Mouse (Mus musculus): ENCODE measurements around the gene Fgd3. TPM values are rescaled to one million over a fixed set of nuclear protein-coding genes. Genes with fewer than 3 reads are reported as not detected.

Gene Fgd3
- polyA plus RNA-seq, 1 experiment, result 6.3 TPM

GRCm38 (mm10) chr13:49247740-49248466 lies 72.2 kb downstream of the Fgd3 start:
- H3K4me1 ChIP-seq (ENCODE audit: control insufficient read depth, insufficient read depth, low read length), result peaks cover 20% of the 10 kb centered on the region; the same call in 1 of the 2 replicates
- no peaks in the 10 kb centered on the region for H3K36me3 ChIP-seq (ENCODE audit: control insufficient read depth, insufficient read depth, low read length)
- WGBS, result 3% methylated on average over 58 of the region's 58 CpGs
- TF ChIP-seq POLR2A (IDR thresholded peaks at IDR 0.05; ENCODE audit: low read depth, low read length), result peak; percentile 77
- no peak for TF ChIP-seq CTCF (conservative IDR thresholded peaks at IDR 0.05; ENCODE audit: insufficient read depth, insufficient read length, low read depth, low read length)
- H3K4me3 ChIP-seq (ENCODE audit: insufficient read depth, low read depth, low read length), result peak overlapping the region; percentile 82
- H3K27ac ChIP-seq (ENCODE audit: insufficient read depth, low read depth, low read length), result peak overlapping the region; percentile 82
- peak; percentile 87 for DNase-seq
- no peaks in the 10 kb centered on the region for H3K27me3 ChIP-seq (replicated peaks; ENCODE audit: control insufficient read depth, insufficient read depth, low read length)

- no peak for TF ChIP-seq CTCF (conservative IDR thresholded peaks at IDR 0.05; ENCODE audit: insufficient read depth, insufficient read length, low read depth, low read length)
- no peak for TF ChIP-seq POLR2A (IDR thresholded peaks at IDR 0.05; ENCODE audit: low read depth, low read length)
- Histone ChIP-seq H3K27ac (ENCODE audit: insufficient read depth, low read depth, low read length) (peak overlapping the region; percentile 82), H3K4me1 (ENCODE audit: control insufficient read depth, insufficient read depth, low read length) (peaks cover 20% of the 10 kb centered on the region; the same call in 1 of the 2 replicates), H3K4me3 (ENCODE audit: insufficient read depth, low read depth, low read length) (peak overlapping the region; percentile 82), H3K27me3 (replicated peaks; ENCODE audit: control insufficient read depth, insufficient read depth, low read length) (no peaks in the 10 kb centered on the region), H3K36me3 (ENCODE audit: control insufficient read depth, insufficient read depth, low read length) (no peaks in the 10 kb centered on the region)
- peak; percentile 62 for DNase-seq
- WGBS, result 37% methylated on average over 12 of the region's 12 CpGs
These were observed 72.8 kb downstream of the Fgd3 start for GRCm38 (mm10) chr13:49247232-49247739.

GRCm38 (mm10) chr13:49246626-49247025 lies 73.5 kb downstream of the Fgd3 start:
- Histone ChIP-seq H3K27me3 (replicated peaks; ENCODE audit: control insufficient read depth, insufficient read depth, low read length) (no peaks in the 10 kb centered on the region), H3K4me1 (ENCODE audit: control insufficient read depth, insufficient read depth, low read length) (peaks cover 23% of the 10 kb centered on the region; the same call in 1 of the 2 replicates), H3K4me3 (ENCODE audit: insufficient read depth, low read depth, low read length) (peak overlapping the region; percentile 82), H3K36me3 (ENCODE audit: control insufficient read depth, insufficient read depth, low read length) (no peaks in the 10 kb centered on the region), H3K27ac (ENCODE audit: insufficient read depth, low read depth, low read length) (peak overlapping the region; percentile 82)
- WGBS, result 73% methylated on average over 2 of the region's 2 CpGs
- TF ChIP-seq POLR2A (IDR thresholded peaks at IDR 0.05; ENCODE audit: low read depth, low read length), result no peak
- TF ChIP-seq CTCF (conservative IDR thresholded peaks at IDR 0.05; ENCODE audit: insufficient read depth, insufficient read length, low read depth, low read length), result no peak
- peak; percentile 58 for DNase-seq

- 49% methylated on average over 3 of the region's 3 CpGs for WGBS
- Histone ChIP-seq H3K36me3 (ENCODE audit: control insufficient read depth, insufficient read depth, low read length) (no peaks in the 10 kb centered on the region), H3K4me3 (ENCODE audit: insufficient read depth, low read depth, low read length) (peak overlapping the region; percentile 82)
These were observed 74.1 kb downstream of the Fgd3 start for GRCm38 (mm10) chr13:49246011-49246410.

GRCm38 (mm10) chr13:49245251-49245650 lies 74.9 kb downstream of the Fgd3 start:
- TF ChIP-seq CTCF (conservative IDR thresholded peaks at IDR 0.05; ENCODE audit: insufficient read depth, insufficient read length, low read depth, low read length) (no peak), POLR2A (IDR thresholded peaks at IDR 0.05; ENCODE audit: low read depth, low read length) (no peak)
- peak overlapping the region; percentile 49; the same call in 1 of the 2 replicates for H3K27ac ChIP-seq (ENCODE audit: insufficient read depth, low read depth, low read length)
- peak overlapping the region; percentile 42 for H3K4me3 ChIP-seq (ENCODE audit: insufficient read depth, low read depth, low read length)
- peaks cover 18% of the 10 kb centered on the region; the same call in 1 of the 2 replicates for H3K4me1 ChIP-seq (ENCODE audit: control insufficient read depth, insufficient read depth, low read length)
- 57% methylated on average over 4 of the region's 4 CpGs for whole genome bisulfite sequencing
- H3K27me3 ChIP-seq (replicated peaks; ENCODE audit: control insufficient read depth, insufficient read depth, low read length), result no peaks in the 10 kb centered on the region
- peak; percentile 92 for DNase-seq
- no peaks in the 10 kb centered on the region for H3K36me3 ChIP-seq (ENCODE audit: control insufficient read depth, insufficient read depth, low read length)

More at GRCm38 (mm10) chr13:49246011-49246410, 74.1 kb downstream of the Fgd3 start:
- H3K27me3 ChIP-seq (replicated peaks; ENCODE audit: control insufficient read depth, insufficient read depth, low read length), result no peaks in the 10 kb centered on the region
- TF ChIP-seq POLR2A (IDR thresholded peaks at IDR 0.05; ENCODE audit: low read depth, low read length) (no peak), CTCF (conservative IDR thresholded peaks at IDR 0.05; ENCODE audit: insufficient read depth, insufficient read length, low read depth, low read length) (no peak)
- H3K4me1 ChIP-seq (ENCODE audit: control insufficient read depth, insufficient read depth, low read length), result peaks cover 23% of the 10 kb centered on the region; the same call in 1 of the 2 replicates
- DNase-seq, result peak; percentile 90
- H3K27ac ChIP-seq (ENCODE audit: insufficient read depth, low read depth, low read length), result peak overlapping the region; percentile 82

GRCm38 (mm10) chr13:49243492-49243891 lies 76.6 kb downstream of the Fgd3 start:
- Histone ChIP-seq H3K27me3 (replicated peaks; ENCODE audit: control insufficient read depth, insufficient read depth, low read length) (no peaks in the 10 kb centered on the region), H3K27ac (ENCODE audit: insufficient read depth, low read depth, low read length) (no peak overlapping the region), H3K4me3 (ENCODE audit: insufficient read depth, low read depth, low read length) (no peak overlapping the region), H3K36me3 (ENCODE audit: control insufficient read depth, insufficient read depth, low read length) (no peaks in the 10 kb centered on the region), H3K4me1 (ENCODE audit: control insufficient read depth, insufficient read depth, low read length) (peaks cover 11% of the 10 kb centered on the region; the same call in 1 of the 2 replicates)
- 81% methylated on average over 2 of the region's 2 CpGs for WGBS
- DNase-seq, result no peak
- no peak for TF ChIP-seq CTCF (conservative IDR thresholded peaks at IDR 0.05; ENCODE audit: insufficient read depth, insufficient read length, low read depth, low read length)
- no peak for TF ChIP-seq POLR2A (IDR thresholded peaks at IDR 0.05; ENCODE audit: low read depth, low read length)
